Mouse (Mus musculus): Measurements from ENCODE around the gene Gpr89. TPM values are rescaled to one million over a fixed set of nuclear protein-coding genes. Genes with fewer than 3 reads are reported as not detected.

Gene Gpr89
- polyA plus RNA-seq (2015; fragmentation: Illumina TruSeq; extraction: RNeasy Lipid Tissue Mini Kit (QIAGEN cat#74804); ENCODE audit: insufficient read depth, low replicate concordance): 14.3 TPM

GRCm38 (mm10) chr3:96904851-96905541 is at the start of gene Gpr89:
TSS of gene Gpr89 (minus strand) at chr3:96905346.

GRCm38 (mm10) chr3:96925920-96926319 is 20.8 kb upstream of the Gpr89 start, which contains the start of gene Gja8:
TSS of gene Gja8 (minus strand) at chr3:96926020.

GRCm38 (mm10) chr3:96904393-96904792 is 753 bp downstream of the Gpr89 start, which contains the start of gene Gja5:
TSS of gene Gja5 (plus strand) at chr3:96904693.

GRCm38 (mm10) chr3:96828984-96829383 is 76.2 kb downstream of the Gpr89 start, which contains the start of the genes Pdzk1 and Cd160:
TSS of gene Pdzk1 (plus strand) at chr3:96829284.
TSS of gene Cd160 (minus strand) at chr3:96829351.

Other genes with a start within 250 kb of the Gpr89 start
- 0.59 TPM for gene Ankrd35, start 235.2 kb downstream of the Gpr89 start, polyA plus RNA-seq (2015; fragmentation: Illumina TruSeq; extraction: RNeasy Lipid Tissue Mini Kit (QIAGEN cat#74804); ENCODE audit: insufficient read depth, low replicate concordance)
- 28.2 TPM for gene Pias3, start 209.0 kb downstream of the Gpr89 start, polyA plus RNA-seq (2015; fragmentation: Illumina TruSeq; extraction: RNeasy Lipid Tissue Mini Kit (QIAGEN cat#74804); ENCODE audit: insufficient read depth, low replicate concordance)
- gene Nudt17, start 196.8 kb downstream of the Gpr89 start, polyA plus RNA-seq (2015; fragmentation: Illumina TruSeq; extraction: RNeasy Lipid Tissue Mini Kit (QIAGEN cat#74804); ENCODE audit: insufficient read depth, low replicate concordance): 2.6 TPM
- gene Polr3c, start 177.7 kb downstream of the Gpr89 start, polyA plus RNA-seq (2015; fragmentation: Illumina TruSeq; extraction: RNeasy Lipid Tissue Mini Kit (QIAGEN cat#74804); ENCODE audit: insufficient read depth, low replicate concordance): 52.3 TPM
- 88.0 TPM for gene Rnf115, start 177.7 kb downstream of the Gpr89 start, polyA plus RNA-seq (2015; fragmentation: Illumina TruSeq; extraction: RNeasy Lipid Tissue Mini Kit (QIAGEN cat#74804); ENCODE audit: insufficient read depth, low replicate concordance)
- 0.10 TPM for gene Pdzk1, start 76.1 kb downstream of the Gpr89 start, polyA plus RNA-seq (2015; fragmentation: Illumina TruSeq; extraction: RNeasy Lipid Tissue Mini Kit (QIAGEN cat#74804); ENCODE audit: insufficient read depth, low replicate concordance)
- gene Cd160, start 76.0 kb downstream of the Gpr89 start, polyA plus RNA-seq (2015; fragmentation: Illumina TruSeq; extraction: RNeasy Lipid Tissue Mini Kit (QIAGEN cat#74804); ENCODE audit: insufficient read depth, low replicate concordance): 14.6 TPM
- 1.2 TPM for gene Gja5, start 653 bp downstream of the Gpr89 start, polyA plus RNA-seq (2015; fragmentation: Illumina TruSeq; extraction: RNeasy Lipid Tissue Mini Kit (QIAGEN cat#74804); ENCODE audit: insufficient read depth, low replicate concordance)
- gene Gja8, start 20.7 kb upstream of the Gpr89 start, polyA plus RNA-seq (2015; fragmentation: Illumina TruSeq; extraction: RNeasy Lipid Tissue Mini Kit (QIAGEN cat#74804); ENCODE audit: insufficient read depth, low replicate concordance): not detected

All from spleen, adult 10 weeks (tissue).